Mouse (Mus musculus) testis, adult 2 months (tissue): ENCODE results near the gene Nkain2. TPM values are rescaled to one million over a fixed set of nuclear protein-coding genes. Genes with fewer than 3 reads are reported as not detected.
"Not testable (repeated sequence)": the region's sequence is repeated elsewhere in the genome, so short reads cannot be mapped to it uniquely, and the experiment has no call there.

ENCODE experiments used
- H3K27ac ChIP-seq: fragments of 200-500 bp; 2 replicates; pipeline ENCODE4 v1.5.1; 2012; ENCODE audit warnings: low read depth, low read length; ENCODE audit not compliant: control insufficient read depth, insufficient read depth
- H3K27me3 ChIP-seq: fragments of 200-500 bp; 2 replicates; pipeline ENCODE4 v1.6.1; 2012; ENCODE audit warnings: mild to moderate bottlenecking, low read length, moderate library complexity; ENCODE audit not compliant: control insufficient read depth, insufficient read depth
- H3K36me3 ChIP-seq: fragments of 200-500 bp; 2 replicates; pipeline ENCODE4 v1.6.1; 2012; ENCODE audit warnings: mild to moderate bottlenecking, low read length; ENCODE audit not compliant: control insufficient read depth, insufficient read depth
- H3K4me1 ChIP-seq: fragments of 200-500 bp; 2 replicates; pipeline ENCODE4 v1.6.1; 2012; ENCODE audit warnings: low read length; ENCODE audit not compliant: control insufficient read depth, insufficient read depth
- H3K4me3 ChIP-seq: fragments of 200-500 bp; 2 replicates; pipeline ENCODE4 v1.5.1; 2012; ENCODE audit warnings: low read depth, mild to moderate bottlenecking, low read length, moderate library complexity, mixed read lengths; ENCODE audit not compliant: control insufficient read depth
- CTCF ChIP-seq: fragments of 200-500 bp; IDR thresholded peaks from 2 replicates; pipeline ENCODE4 v1.5.1; 2012; ENCODE audit warnings: low read depth, mild to moderate bottlenecking, inconsistent platforms, low read length, moderate library complexity; ENCODE audit not compliant: control insufficient read depth, insufficient read depth, insufficient replicate concordance
- POLR2A ChIP-seq: fragments of 200-500 bp; IDR thresholded peaks from 2 replicates; pipeline ENCODE4 v1.6.1; 2012; ENCODE audit warnings: low read depth, mild to moderate bottlenecking, inconsistent platforms, low read length, moderate library complexity; ENCODE audit not compliant: control insufficient read depth
- polyA plus RNA-seq: library from polyadenylated mRNA; depleted of rRNA; stranded (reverse); fragments of >200 nt; gene quantifications from 2 replicates; pipeline ENCODE4 v1.2.3, GENCODE M21; 2012

Gene Nkain2
- polyA plus RNA-seq, 1 experiment, result 0.98 TPM

DNA sequence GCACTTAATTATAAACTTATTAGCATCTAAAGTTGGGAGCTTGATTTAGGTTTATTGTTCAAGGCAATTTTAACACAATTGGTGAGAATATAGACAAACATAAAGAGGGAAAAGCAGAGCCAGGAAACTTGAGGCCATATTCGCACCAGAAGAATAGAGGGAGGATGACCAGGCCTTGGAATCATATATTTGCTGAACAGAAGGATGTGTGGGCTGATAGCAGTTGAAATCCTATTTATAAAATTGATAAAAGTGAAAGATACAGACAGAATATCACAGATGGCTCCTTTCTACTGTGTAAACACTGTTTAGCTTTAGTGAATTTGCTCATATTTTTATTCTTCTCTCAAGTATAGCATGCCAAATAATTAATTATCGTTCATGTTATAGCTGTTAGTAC lies 958.3 kb downstream of the Nkain2 start:
- no peaks in the 10 kb centered on the region for H3K36me3 ChIP-seq
- no peaks in the 10 kb centered on the region for H3K4me1 ChIP-seq
- no peak overlapping the region for H3K4me3 ChIP-seq
- H3K27ac ChIP-seq, result no peak overlapping the region
- no peaks in the 10 kb centered on the region for H3K27me3 ChIP-seq
- no peak for TF ChIP-seq CTCF
- TF ChIP-seq POLR2A, result no peak

GRCm38 (mm10) chr10:31927657-31928056 lies 962.6 kb downstream of the Nkain2 start:
- TF ChIP-seq CTCF, result no peak
- no peak for TF ChIP-seq POLR2A
- Histone ChIP-seq H3K27ac (no peak overlapping the region), H3K4me1 (no peaks in the 10 kb centered on the region), H3K27me3 (no peaks in the 10 kb centered on the region), H3K4me3 (no peak overlapping the region), H3K36me3 (no peaks in the 10 kb centered on the region)

DNA sequence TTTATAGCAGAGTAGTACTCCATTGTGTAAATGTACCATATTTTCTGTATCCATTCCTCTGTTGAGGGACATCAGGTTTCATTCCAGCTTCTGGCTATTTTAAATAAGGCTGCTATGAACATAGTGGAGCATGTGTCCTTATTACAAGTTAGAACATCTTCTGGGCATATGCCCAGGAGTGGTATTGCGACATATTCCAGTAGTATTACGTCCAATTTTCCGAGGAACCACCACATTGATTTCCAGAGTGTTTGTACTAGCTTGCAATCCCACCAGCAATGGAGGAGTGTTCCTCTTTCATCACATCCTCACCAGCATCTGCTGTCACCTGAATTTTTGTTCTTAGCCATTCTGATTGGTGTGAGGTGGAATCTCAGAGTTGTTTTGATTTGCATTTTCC lies 969.4 kb downstream of the Nkain2 start:
- H3K4me1 ChIP-seq, H3K4me3 ChIP-seq, H3K36me3 ChIP-seq, H3K27ac ChIP-seq, H3K27me3 ChIP-seq: not testable (repeated sequence)

DNA sequence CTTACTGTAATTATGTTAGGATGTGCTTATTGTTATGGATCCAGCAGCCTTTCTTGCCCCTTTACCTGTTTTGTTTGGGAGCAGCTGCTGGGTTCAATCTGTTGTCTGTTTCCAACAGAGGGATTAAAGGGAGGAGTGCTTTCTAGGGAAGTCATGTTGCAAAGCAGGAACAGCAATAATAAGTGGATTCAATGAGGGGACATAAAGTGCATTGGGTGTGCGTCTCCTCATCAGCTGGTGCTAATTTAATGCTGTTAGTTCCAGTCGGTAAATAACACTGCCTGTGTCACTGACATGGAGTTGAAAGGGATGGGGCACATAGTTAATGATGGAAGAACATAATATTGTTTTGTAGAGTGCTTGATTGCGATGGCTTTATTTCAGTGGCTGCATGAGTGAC lies 982.8 kb downstream of the Nkain2 start:
- Histone ChIP-seq H3K27ac (no peak overlapping the region), H3K4me3 (no peak overlapping the region)

DNA sequence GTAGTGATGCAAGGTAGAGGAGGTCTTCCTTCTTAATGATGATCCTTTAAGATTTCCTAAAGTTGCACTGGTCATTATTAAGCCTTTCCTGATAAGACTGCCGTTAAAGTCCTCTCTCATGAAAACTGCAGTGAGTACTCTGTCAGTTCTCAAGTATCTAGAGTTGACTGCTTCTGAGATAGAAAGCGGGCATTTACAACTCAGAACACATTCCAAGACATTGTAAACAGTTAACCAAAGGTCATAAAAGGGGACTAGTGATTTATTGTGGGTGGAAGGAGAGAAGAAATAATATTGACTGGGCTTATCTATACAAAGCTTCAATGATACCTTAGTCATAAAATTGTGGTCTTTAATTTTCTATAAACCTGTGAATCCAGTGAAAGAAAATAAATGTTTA lies 990.8 kb downstream of the Nkain2 start:
- Histone ChIP-seq H3K4me3 (no peak overlapping the region), H3K27ac (no peak overlapping the region), H3K27me3 (no peaks in the 10 kb centered on the region), H3K36me3 (no peaks in the 10 kb centered on the region), H3K4me1 (no peaks in the 10 kb centered on the region)
- no peak for TF ChIP-seq CTCF
- no peak for TF ChIP-seq POLR2A

More for the DNA sequence above, 982.8 kb downstream of the Nkain2 start:
- TF ChIP-seq CTCF (no peak), POLR2A (no peak)
- Histone ChIP-seq H3K4me1 (no peaks in the 10 kb centered on the region), H3K27me3 (no peaks in the 10 kb centered on the region), H3K36me3 (no peaks in the 10 kb centered on the region)

- no peaks in the 10 kb centered on the region for H3K36me3 ChIP-seq
These were observed 1016.9 kb downstream of the Nkain2 start for GRCm38 (mm10) chr10:31873323-31873895.

DNA sequence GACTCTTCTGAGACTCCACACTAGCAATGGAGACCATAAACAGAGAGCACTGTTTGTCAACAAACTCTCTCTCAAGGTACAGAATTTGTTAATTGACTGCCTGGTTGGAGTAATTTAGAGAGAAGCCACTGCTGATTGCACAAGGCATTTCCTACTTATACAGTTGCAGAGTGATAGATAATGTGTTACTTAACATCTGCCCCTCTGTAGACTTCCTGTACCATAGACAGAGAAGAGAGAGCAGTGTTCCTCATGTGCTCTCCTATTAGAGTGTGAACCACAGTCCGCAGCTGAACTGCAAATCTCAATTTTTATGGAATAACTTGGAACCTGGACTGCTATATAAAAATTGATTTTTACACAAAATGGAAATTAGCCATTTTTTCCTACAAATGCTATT lies 1022.0 kb downstream of the Nkain2 start:
- H3K27ac ChIP-seq, result no peak overlapping the region
- no peaks in the 10 kb centered on the region for H3K27me3 ChIP-seq
- no peak overlapping the region for H3K4me3 ChIP-seq
- no peaks in the 10 kb centered on the region for H3K4me1 ChIP-seq
- TF ChIP-seq CTCF, result no peak
- no peak for TF ChIP-seq POLR2A
- H3K36me3 ChIP-seq, result no peaks in the 10 kb centered on the region

More at GRCm38 (mm10) chr10:31873323-31873895, 1016.9 kb downstream of the Nkain2 start:
- Histone ChIP-seq H3K27me3 (no peaks in the 10 kb centered on the region), H3K4me1 (no peaks in the 10 kb centered on the region), H3K27ac (no peak overlapping the region), H3K4me3 (no peak overlapping the region)
- no peak for TF ChIP-seq POLR2A
- no peak for TF ChIP-seq CTCF

GRCm38 (mm10) chr10:31827041-31827440 lies 1063.2 kb downstream of the Nkain2 start:
- Histone ChIP-seq H3K36me3 (no peaks in the 10 kb centered on the region), H3K27ac (no peak overlapping the region), H3K27me3 (no peaks in the 10 kb centered on the region), H3K4me1 (no peaks in the 10 kb centered on the region), H3K4me3 (no peak overlapping the region)
- TF ChIP-seq POLR2A, result no peak
- no peak for TF ChIP-seq CTCF
